Mouse (Mus musculus) thymus, adult 2 months (tissue): ENCODE results near the gene Gm19965. TPM values are rescaled to one million over a fixed set of nuclear protein-coding genes. Genes with fewer than 3 reads are reported as not detected.

ENCODE experiments used
- DNase-seq: peaks from one replicate; pipeline ENCODE4 v3.0.0; 2021
- H3K27ac ChIP-seq: fragments of 200-500 bp; 2 replicates; pipeline ENCODE4 v1.5.1; 2012; ENCODE audit warnings: low read length, control low read depth; ENCODE audit not compliant: control insufficient read depth, insufficient read depth
- H3K27me3 ChIP-seq: fragments of 200-500 bp; 2 replicates; pipeline ENCODE4 v1.6.1; 2012; ENCODE audit warnings: mild to moderate bottlenecking, low read length, moderate library complexity, mixed read lengths; ENCODE audit not compliant: control insufficient read depth, insufficient read depth
- H3K36me3 ChIP-seq: fragments of 200-500 bp; 2 replicates; pipeline ENCODE4 v1.6.1; 2012; ENCODE audit warnings: mild to moderate bottlenecking, low read length, moderate library complexity; ENCODE audit not compliant: control insufficient read depth, insufficient read depth
- H3K4me1 ChIP-seq: fragments of 200-500 bp; replicated peaks from 2 replicates; pipeline ENCODE4 v1.6.1; 2012; ENCODE audit warnings: low read length; ENCODE audit not compliant: control insufficient read depth, insufficient read depth
- H3K4me3 ChIP-seq: fragments of 200-500 bp; 2 replicates; pipeline ENCODE4 v1.5.1; 2012; ENCODE audit warnings: mild to moderate bottlenecking, low read length, control low read depth, moderate library complexity; ENCODE audit not compliant: control insufficient read depth, insufficient read depth
- CTCF ChIP-seq: fragments of 200-500 bp; IDR thresholded peaks from 2 replicates; pipeline ENCODE4 v1.5.1; 2012; ENCODE audit warnings: mild to moderate bottlenecking, control low read depth, low read length, moderate library complexity, borderline replicate concordance; ENCODE audit not compliant: control insufficient read depth, poor library complexity, insufficient read depth; ENCODE audit errors: extremely low read depth
- POLR2A ChIP-seq: fragments of 200-500 bp; IDR thresholded peaks from 2 replicates; pipeline ENCODE4 v1.6.1; 2012; ENCODE audit warnings: mild to moderate bottlenecking, low read length, control low read depth, moderate library complexity; ENCODE audit not compliant: control insufficient read depth, poor library complexity, insufficient read depth; ENCODE audit errors: extremely low read depth
- WGBS: fragments of 180-500 bp; shearing (Covaris S2); methylation state at CpG from one replicate; pipeline ENCODE4 v1.1.7; 2018; 5-methylcytosine and 5-hydroxymethylcytosine counted together
- polyA plus RNA-seq: library from polyadenylated mRNA; depleted of rRNA; stranded (reverse); fragments of >200 nt; gene quantifications from 2 replicates; pipeline ENCODE4 v1.2.3, GENCODE M21; 2012; rRNA removed

Gene Gm19965
- polyA plus RNA-seq, result not detected in 2 replicates

DNA sequence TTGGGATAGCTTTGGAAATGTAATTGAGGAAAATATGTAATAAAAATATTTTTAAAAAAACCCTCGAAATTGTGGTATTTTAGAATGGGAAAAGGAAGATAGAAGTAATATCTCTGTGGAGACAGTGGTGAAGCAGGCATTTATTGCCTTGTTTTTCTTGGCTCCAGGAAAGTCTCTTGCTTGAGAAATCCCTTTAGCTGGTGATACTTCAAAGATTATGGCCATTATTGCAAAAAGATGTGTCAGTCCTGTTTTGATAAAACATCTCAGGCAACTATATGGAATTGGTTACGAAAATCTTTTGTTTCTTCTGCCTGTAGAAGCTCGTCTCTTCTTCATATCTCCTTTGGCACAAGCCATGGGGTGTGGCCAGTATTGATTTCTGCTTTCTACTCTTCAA is at the start of gene Gm19965:
Gm19965 (plus strand) TSS at position 301 of the 400 bp plus-strand sequence.
- Histone ChIP-seq H3K27me3 (no peaks in the 10 kb centered on the region), H3K36me3 (no peaks in the 10 kb centered on the region), H3K4me3 (no peak within 1 kb of the TSS), H3K4me1 (no peaks in the 10 kb centered on the region), H3K27ac (no peak within 1 kb of the TSS)
- 75% methylated on average over 3 of the region's 3 CpGs for whole genome bisulfite sequencing
- no peak for TF ChIP-seq POLR2A
- TF ChIP-seq CTCF, result no peak
- DNase-seq, result no peak

- no peak overlapping the region for H3K27ac ChIP-seq
- H3K4me3 ChIP-seq, result no peak overlapping the region
- WGBS, result 95% methylated on average over 8 of the region's 8 CpGs
- H3K27me3 ChIP-seq, result no peaks in the 10 kb centered on the region
- TF ChIP-seq POLR2A (no peak), CTCF (no peak)
- no peak for DNase-seq
- no peaks in the 10 kb centered on the region for H3K36me3 ChIP-seq
- no peaks in the 10 kb centered on the region for H3K4me1 ChIP-seq
Observed at GRCm38 (mm10) chr1:116782471-116782989, 20.3 kb upstream of the Gm19965 start.
